Mouse (Mus musculus) cerebellum, adult 9-11 months (tissue): ENCODE results near the gene Cxadr.
A peak's percentile ranks its signal among the peaks of the same experiment; 100 is the strongest.

Source experiments
- DNase-seq: peaks from one replicate; pipeline ENCODE4 v3.0.0; 2022

The Cxadr gene

DNA sequence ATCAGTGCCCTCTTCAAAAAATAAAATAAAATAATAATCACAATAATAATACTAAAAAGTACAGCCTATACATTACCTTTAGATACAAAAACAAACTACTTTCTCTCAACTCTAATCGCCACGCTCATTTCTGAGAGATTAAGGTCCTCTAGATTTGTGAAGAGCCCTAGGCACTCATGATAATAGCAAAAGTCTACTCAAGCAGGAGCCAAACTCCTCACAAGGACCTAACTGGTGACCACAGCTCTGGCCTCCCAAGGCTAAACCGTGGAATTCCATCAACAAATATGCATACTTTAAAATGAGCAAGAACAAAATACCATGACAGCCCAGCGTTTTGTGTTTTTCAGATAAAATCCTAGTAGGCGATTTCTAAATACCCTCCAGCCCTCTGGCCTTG lies 71.5 kb downstream of the Cxadr start:
- no peak for DNase-seq

DNA sequence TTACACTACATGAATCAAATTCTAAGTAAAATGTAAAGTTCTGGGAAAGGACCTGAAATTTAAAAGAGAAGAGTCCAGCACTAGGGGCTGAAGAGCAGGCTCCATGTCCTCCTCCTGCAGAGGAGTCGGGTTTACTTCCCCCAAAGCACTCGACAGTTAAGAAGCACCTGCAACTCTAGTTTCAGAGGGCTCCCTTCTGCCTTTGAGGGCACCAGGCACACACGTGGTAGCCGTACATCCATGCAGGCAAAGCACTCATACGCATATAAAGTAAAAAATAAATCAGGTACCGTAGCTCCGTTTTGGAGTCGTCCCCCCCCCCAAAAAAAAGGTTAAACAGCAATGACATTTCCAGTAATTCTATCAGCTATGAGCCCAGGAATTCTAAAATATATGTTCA lies 72.5 kb downstream of the Cxadr start:
- DNase-seq, result no peak

DNA sequence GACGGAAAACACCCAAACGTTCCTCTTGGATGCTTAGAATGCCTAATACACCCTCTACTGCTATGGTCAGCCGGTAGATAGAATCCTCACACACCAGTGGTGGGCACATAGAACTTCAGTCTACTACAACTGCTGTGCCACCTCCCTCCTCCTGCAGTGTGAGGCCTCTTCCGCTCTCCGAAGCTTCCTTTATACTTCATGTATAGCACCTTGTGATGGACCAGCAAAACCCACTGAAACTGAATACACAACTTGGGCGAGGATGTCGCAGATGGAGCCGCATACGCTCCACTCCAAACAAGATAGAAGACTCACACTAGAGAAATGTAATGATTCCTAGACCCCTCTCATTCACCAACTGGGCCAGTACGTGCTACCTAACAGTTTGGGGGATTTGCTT lies 73.9 kb downstream of the Cxadr start:
- DNase-seq, result no peak

- DNase-seq, result peak; percentile 5
These were observed 74.8 kb downstream of the Cxadr start for GRCm38 (mm10) chr16:78375821-78376691.

DNA sequence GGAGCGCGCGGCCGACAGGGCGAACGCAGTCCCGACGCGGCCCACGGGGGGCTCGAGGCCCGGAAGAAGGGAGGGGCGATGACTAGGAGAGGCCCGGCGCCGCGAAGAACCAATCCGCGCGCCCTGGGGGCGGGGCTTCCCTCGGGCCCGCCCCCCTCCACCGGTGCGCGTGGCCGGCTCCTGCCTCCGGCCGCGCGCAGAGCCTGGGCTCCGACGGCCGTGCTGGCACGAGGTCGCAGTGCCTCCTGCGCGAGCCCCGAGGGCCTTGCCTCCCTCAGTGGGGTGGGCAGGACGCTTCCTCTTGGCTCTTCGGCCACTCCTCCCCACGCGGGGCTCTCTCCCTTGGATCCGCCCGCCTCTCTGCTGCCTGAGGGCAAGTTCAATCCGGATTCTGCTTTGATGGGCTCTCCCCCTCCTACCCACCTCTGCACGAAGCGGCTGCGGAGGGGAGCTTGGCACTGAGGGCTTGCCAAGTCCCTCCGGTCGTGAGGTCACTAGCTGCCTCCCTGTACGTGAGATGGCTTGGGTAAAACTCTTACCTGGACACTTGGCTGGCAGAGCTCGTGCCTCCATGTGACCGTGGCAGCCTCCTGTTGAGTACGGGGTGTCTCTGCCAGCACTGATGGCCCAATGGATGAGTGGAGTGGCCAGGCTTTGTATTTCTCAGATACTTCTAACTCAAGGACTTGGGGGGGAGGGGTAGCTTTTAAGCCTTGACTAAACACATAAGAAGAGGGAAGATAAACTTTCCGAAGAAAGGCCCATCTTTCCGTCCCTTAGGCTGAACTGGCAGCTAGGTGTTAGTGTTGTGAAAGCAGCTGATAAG lies 75.7 kb downstream of the Cxadr start, which contains the start of gene Btg3:
Btg3 (minus strand) TSS at position 448 of the 826 bp plus-strand sequence.
- peak; percentile 32 for DNase-seq

GRCm38 (mm10) chr16:78378493-78378892 lies 77.2 kb downstream of the Cxadr start:
- DNase-seq, result no peak

DNA sequence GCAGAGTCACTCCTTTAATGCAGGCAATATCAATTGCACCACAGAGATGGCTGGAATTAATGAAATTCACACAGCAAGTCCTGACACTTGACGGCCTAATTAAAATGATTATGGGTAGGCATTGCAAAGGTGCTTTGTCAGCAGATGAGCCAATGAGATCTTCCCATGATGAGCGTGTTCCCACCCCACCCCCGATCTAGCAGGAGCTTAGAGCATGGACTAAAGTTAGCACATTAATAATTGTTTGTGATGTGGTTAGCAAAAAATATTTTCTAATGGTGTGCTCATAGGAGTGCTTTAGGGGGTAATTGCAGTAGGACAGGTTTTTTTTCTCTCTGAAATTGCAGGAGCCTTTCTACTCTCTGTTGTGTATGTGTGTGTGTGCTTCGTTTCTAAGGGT lies 87.8 kb downstream of the Cxadr start:
- DNase-seq, result no peak

- no peak for DNase-seq
These were observed 88.7 kb downstream of the Cxadr start for GRCm38 (mm10) chr16:78389986-78390385.

DNA sequence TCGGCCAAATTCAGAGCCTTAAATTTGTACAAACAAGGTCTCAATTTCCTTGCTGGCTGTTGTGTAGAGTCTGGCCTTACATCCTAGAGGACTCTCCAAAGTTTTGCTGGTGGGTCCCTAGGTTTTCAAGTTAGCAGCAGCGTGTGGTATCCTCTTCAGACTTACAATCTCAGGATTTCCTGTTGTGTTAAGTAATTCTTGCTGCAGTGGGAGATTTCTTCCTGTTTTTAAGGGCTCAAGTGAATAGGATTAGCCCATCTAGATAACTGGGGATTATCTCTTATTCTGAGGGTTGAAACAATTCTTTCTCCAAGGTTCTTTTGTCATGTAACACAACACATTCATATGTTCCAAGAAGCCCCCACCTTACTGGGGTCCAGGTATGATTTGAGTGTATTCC lies 90.1 kb downstream of the Cxadr start:
- DNase-seq, result no peak

DNA sequence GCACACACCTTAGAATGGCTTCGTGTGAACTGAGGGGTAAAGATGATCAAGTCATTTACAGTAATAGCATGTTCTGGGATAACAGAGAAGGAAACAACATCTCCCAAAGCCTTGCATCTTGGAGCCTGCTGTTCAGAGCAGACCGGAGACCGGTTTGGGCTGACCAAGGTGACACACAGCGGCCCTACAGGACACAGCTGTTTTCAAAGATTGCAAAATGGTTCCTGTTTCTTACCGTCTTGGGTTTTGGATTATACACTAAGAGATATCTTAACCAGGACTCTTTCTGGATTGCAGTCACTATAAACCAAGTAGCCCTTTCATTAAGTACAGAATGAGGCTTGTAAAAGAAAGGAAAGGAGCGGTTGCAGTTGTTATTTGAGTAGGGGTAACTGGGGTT lies 97.4 kb downstream of the Cxadr start:
- no peak for DNase-seq

- DNase-seq, result no peak
These were observed 98.1 kb downstream of the Cxadr start for GRCm38 (mm10) chr16:78399423-78399822.

DNA sequence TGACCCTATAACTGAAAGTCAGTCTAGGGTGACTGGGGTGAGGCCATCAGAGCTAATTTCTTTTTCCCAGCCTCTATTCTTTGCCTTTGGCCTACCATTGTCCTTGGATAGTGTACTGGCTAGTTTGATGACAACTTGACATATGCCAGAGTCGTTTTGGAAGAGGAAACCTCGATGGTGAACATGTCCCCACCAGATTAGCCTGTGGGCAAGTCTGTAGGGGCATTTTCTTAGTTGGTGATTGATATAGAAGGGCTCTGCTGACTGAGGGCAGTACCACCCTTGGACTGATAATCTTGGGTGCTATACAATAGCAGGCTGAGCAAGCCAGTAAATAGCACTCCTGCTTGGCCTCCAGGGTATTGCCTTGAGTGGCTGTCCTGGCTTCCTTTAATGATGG lies 101.0 kb downstream of the Cxadr start:
- no peak for DNase-seq

DNA sequence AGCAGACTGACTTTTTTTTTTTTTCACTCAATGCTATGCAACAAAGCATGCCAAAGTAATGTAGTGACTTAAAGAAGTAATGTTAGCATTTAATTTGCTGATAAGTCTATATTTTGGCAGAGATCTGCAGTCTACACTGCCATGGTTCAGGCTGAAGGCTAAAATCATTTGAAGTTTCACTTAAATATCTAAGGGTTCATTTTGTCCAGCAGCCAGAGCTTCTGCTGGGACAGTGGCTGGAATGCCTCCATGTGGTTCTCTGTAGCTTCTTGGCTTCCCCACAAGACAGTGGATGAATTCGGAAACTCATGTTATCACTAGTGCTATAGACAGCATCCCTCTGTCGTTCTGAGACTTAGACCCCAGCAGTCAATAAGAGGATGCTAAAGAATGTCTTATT lies 105.4 kb downstream of the Cxadr start:
- no peak for DNase-seq

GRCm38 (mm10) chr16:78407855-78408254 lies 106.6 kb downstream of the Cxadr start:
- no peak for DNase-seq
